Mouse (Mus musculus) heart, postnatal 0 days (tissue): ENCODE measurements around the gene Cdk12.

Experiments used
- CTCF ChIP-seq: IDR thresholded peaks from 2 replicates; pipeline ENCODE4 v1.5.1; 2016; ENCODE audit warnings: antibody characterized with exemption, control low read depth, low read depth
- EP300 ChIP-seq: IDR thresholded peaks from 2 replicates; pipeline ENCODE4 v1.6.1; 2016; ENCODE audit warnings: antibody characterized with exemption, low read depth

GRCm38 (mm10) chr11:98187640-98188395 is 15.0 kb upstream of the Cdk12 start:
- TF ChIP-seq CTCF (no peak), EP300 (no peak)
